Mouse (Mus musculus): ENCODE data around the gene Il15. TPM values are rescaled to one million over a fixed set of nuclear protein-coding genes. Genes with fewer than 3 reads are reported as not detected.
A peak's percentile ranks its signal among the peaks of the same experiment; 100 is the strongest.

The Il15 gene
- polyA plus RNA-seq, 1 experiment from 2014 or later: 12.8 TPM

DNA sequence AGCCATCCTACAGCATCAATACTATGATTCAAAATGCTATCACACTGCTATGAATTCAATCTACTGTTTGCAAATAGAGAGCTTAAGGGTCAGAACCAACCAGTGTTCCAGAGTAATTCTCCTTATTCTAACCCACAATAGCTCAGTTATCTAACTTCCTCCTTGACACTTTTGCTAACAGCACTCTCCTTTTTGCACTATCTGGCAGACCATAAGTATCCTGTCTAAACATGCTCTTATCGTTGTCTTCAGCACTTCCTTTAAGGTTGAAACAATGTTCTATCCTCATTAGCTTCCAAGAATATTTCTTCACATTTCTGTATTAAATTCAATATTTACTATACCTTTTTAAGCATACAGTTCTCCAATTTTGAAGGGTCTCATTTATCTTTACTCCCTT lies 15.4 kb downstream of the Il15 start:
- H3K27ac ChIP-seq (ENCODE audit: low read depth): no peak overlapping the region
- DNase-seq: peak; percentile 29
- TF ChIP-seq CTCF (IDR thresholded peaks at IDR 0.05; ENCODE audit: low read depth): no peak
- no peak overlapping the region for H3K4me3 ChIP-seq (ENCODE audit: low read depth, low read length)
- no peaks in the 10 kb centered on the region for H3K9me3 ChIP-seq (ENCODE audit: low read depth, low read length)
- no peak overlapping the region for H3K4me2 ChIP-seq
- no peak for ATAC-seq (ENCODE audit: insufficient read depth)
- H3K4me1 ChIP-seq (ENCODE audit: insufficient read depth): peaks cover 3% of the 10 kb centered on the region; the same call in 1 of the 2 replicates
- no peaks in the 10 kb centered on the region for H3K36me3 ChIP-seq (ENCODE audit: insufficient read depth)
- whole genome bisulfite sequencing: 23% methylated on average over 1 of the region's 1 CpGs
- no peak overlapping the region for H3K9ac ChIP-seq
- H3K27me3 ChIP-seq (ENCODE audit: insufficient read depth, low read length): no peaks in the 10 kb centered on the region

DNA sequence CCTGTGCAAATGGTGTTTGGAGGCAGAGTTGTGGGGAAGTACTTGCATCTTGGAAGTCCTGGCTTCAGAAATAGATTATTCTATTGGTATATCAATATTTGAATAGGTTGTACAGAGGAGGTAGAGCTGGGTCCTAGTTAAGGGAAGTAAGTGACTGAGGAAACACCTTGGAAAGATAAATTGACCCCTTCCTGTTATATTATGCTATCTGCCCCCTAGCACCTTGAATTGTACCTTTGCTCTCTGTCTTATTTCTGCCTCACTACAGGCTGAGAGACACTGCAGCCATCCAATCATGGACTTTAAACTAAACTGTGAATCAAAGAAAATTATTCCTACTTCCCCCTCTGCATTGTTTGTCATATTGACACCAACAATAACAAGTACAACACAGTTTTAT lies 17.2 kb downstream of the Il15 start:
- H3K4me2 ChIP-seq: no peak overlapping the region
- H3K9me3 ChIP-seq (ENCODE audit: low read depth, low read length): no peaks in the 10 kb centered on the region
- TF ChIP-seq CTCF (IDR thresholded peaks at IDR 0.05; ENCODE audit: low read depth): no peak
- H3K36me3 ChIP-seq (ENCODE audit: insufficient read depth): no peaks in the 10 kb centered on the region
- no peak overlapping the region for H3K4me3 ChIP-seq (ENCODE audit: low read depth, low read length)
- peaks cover 3% of the 10 kb centered on the region; the same call in 1 of the 2 replicates for H3K4me1 ChIP-seq (ENCODE audit: insufficient read depth)
- H3K9ac ChIP-seq: no peak overlapping the region
- no peaks in the 10 kb centered on the region for H3K27me3 ChIP-seq (ENCODE audit: insufficient read depth, low read length)
- DNase-seq: no peak
- no peak overlapping the region for H3K27ac ChIP-seq (ENCODE audit: low read depth)
- no peak for ATAC-seq (ENCODE audit: insufficient read depth)

DNA sequence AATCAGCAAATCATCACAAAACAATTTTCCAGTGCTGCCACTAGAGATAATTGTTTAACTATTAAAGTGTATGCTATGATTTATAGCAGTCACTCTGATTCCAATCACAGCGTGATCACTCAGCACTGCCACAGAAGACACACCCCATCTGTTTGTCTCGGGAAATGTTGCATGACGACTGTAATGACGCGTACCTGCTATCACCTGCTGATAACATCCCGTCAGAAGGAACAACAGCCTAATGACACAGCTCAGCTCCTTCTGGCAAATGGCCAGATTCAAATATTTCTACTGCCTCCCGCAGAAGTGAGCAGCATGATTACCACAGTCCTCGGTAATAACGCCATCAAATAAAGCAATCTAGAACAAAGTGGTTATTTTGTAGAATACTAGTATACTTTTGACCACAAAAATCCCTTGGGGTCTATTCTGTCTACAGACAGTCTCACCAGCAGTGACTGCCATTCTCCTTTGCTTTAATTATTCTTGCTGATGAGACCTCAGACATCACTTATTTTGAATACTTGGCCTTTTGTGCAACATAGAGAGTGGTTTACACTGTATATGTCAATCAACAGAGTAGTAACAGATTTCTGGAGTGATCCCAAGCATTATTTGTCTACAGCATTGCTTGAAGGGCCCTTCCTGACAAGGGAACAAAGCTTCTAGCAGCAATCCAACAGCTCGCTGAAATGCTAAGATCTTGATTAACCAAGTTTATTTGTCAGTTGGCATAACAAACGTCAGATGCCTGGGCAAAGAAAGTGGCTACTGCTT lies 18.4 kb downstream of the Il15 start:
- no peak for TF ChIP-seq CTCF (IDR thresholded peaks at IDR 0.05; ENCODE audit: low read depth)
- no peak overlapping the region for H3K9ac ChIP-seq
- H3K4me3 ChIP-seq (ENCODE audit: low read depth, low read length): no peak overlapping the region
- peak; percentile 52; the same call in 1 of the 2 replicates for ATAC-seq (ENCODE audit: insufficient read depth)
- H3K4me2 ChIP-seq: no peak overlapping the region
- no peaks in the 10 kb centered on the region for H3K9me3 ChIP-seq (ENCODE audit: low read depth, low read length)
- WGBS: 27% methylated on average over 11 of the region's 11 CpGs
- H3K27ac ChIP-seq (ENCODE audit: low read depth): no peak overlapping the region
- DNase-seq: peak; percentile 60
- peaks cover 3% of the 10 kb centered on the region; the same call in 1 of the 2 replicates for H3K4me1 ChIP-seq (ENCODE audit: insufficient read depth)
- no peaks in the 10 kb centered on the region for H3K27me3 ChIP-seq (ENCODE audit: insufficient read depth, low read length)
- H3K36me3 ChIP-seq (ENCODE audit: insufficient read depth): no peaks in the 10 kb centered on the region

DNA sequence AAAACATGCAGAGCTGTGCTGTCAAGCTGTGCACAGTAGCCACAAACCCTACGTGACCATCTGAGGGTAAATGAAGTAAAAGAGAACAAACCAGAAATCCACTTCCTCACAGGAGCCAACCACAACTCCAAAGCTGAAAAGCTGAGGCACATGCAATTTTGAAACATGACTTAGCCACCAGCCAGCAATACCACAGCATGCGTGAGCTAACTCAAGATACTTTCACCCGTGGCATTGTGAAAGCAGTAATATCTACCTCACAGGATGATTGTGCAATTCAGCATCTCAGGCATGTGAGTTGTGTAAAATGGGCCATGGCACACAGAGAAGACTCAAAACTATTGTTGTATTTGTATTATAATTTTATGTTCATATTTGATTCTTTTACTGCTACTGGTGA lies 19.7 kb downstream of the Il15 start:
- TF ChIP-seq CTCF (IDR thresholded peaks at IDR 0.05; ENCODE audit: low read depth): no peak
- Histone ChIP-seq H3K4me1 (ENCODE audit: insufficient read depth) (peaks cover 3% of the 10 kb centered on the region; the same call in 1 of the 2 replicates), H3K36me3 (ENCODE audit: insufficient read depth) (no peaks in the 10 kb centered on the region), H3K4me3 (ENCODE audit: low read depth, low read length) (no peak overlapping the region), H3K27ac (ENCODE audit: low read depth) (no peak overlapping the region), H3K9me3 (ENCODE audit: low read depth, low read length) (no peaks in the 10 kb centered on the region), H3K9ac (no peak overlapping the region), H3K4me2 (no peak overlapping the region), H3K27me3 (ENCODE audit: insufficient read depth, low read length) (no peaks in the 10 kb centered on the region)
- WGBS: 79% methylated on average over 3 of the region's 3 CpGs
- ATAC-seq (ENCODE audit: insufficient read depth): no peak
- peak; percentile 13 for DNase-seq

DNA sequence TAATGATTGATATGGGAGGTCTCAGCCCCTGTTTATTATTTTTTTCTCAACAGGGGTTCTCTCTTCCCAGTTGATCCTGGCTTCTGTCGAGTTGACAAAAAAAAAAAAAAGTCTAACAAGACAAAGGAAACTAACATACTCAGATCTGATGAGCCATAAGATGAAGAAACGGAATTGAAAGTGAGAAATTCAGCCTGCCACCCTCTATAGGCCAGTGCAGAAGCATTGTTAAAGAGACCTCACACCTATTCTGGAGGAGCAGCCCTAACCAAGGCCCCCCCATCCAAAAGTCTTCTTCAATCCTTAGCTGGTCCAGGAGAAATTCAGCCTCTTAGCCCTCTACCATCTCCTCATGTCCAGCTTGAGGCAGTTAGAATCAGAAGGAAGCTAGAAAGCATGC lies 20.7 kb downstream of the Il15 start:
- Histone ChIP-seq H3K36me3 (ENCODE audit: insufficient read depth) (no peaks in the 10 kb centered on the region), H3K4me1 (ENCODE audit: insufficient read depth) (0 out of 2 replicates have a peak, but pooled peaks cover 3% of the 10 kb centered on the region), H3K4me3 (ENCODE audit: low read depth, low read length) (no peak overlapping the region), H3K9ac (no peak overlapping the region), H3K9me3 (ENCODE audit: low read depth, low read length) (no peaks in the 10 kb centered on the region), H3K27ac (ENCODE audit: low read depth) (no peak overlapping the region), H3K27me3 (ENCODE audit: insufficient read depth, low read length) (no peaks in the 10 kb centered on the region), H3K4me2 (no peak overlapping the region)
- ATAC-seq (ENCODE audit: insufficient read depth): no peak
- DNase-seq: no peak
- 36% methylated on average over 2 of the region's 2 CpGs for WGBS
- no peak for TF ChIP-seq CTCF (IDR thresholded peaks at IDR 0.05; ENCODE audit: low read depth)

DNA sequence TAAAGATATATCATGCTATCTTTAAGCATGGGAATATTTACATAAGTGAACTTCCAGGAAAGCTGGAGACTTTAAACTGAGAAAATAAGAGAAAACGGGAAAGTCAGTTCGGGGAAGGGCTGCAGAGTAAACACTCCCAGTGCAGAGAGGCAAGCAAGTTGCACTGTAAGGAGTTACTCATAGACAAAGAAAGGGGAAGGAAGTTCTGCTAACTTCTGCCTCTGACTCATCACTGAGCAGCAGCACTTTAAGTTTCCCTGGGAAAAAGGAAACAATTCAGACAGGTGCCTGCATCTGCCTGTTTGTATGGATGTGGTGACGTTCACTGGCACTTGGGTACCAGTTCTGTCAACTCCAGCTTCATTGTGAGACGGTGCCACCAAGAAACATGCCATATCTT lies 28.6 kb downstream of the Il15 start:
- ATAC-seq (ENCODE audit: insufficient read depth): no peak
- Histone ChIP-seq H3K4me2 (no peak overlapping the region), H3K4me1 (ENCODE audit: insufficient read depth) (no peaks in the 10 kb centered on the region), H3K9ac (no peak overlapping the region), H3K9me3 (ENCODE audit: low read depth, low read length) (no peaks in the 10 kb centered on the region), H3K36me3 (ENCODE audit: insufficient read depth) (no peaks in the 10 kb centered on the region), H3K4me3 (ENCODE audit: low read depth, low read length) (no peak overlapping the region), H3K27me3 (ENCODE audit: insufficient read depth, low read length) (no peaks in the 10 kb centered on the region), H3K27ac (ENCODE audit: low read depth) (no peak overlapping the region)
- no peak for TF ChIP-seq CTCF (IDR thresholded peaks at IDR 0.05; ENCODE audit: low read depth)
- DNase-seq: no peak
- 46% methylated on average over 4 of the region's 4 CpGs for WGBS

DNA sequence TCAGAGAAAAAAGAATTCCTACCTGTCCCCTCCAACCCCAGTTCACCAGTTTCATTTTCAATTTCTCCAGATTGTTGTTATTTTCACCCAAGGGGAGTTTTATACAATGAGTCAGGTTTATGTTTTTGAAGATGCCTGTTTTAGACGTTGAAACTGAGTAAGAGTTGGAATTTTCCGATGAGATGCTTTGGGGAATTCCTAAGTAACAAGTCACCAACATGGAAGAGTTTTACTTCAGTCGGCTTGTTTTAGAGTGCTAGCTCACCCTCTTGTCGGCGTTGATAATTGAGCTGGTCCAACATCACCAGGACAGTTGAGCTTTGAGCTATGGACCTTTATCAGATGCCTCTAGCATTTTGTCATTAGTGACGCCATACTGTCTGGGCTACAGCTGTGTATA lies 30.2 kb downstream of the Il15 start:
- Histone ChIP-seq H3K9me3 (ENCODE audit: low read depth, low read length) (no peaks in the 10 kb centered on the region), H3K4me2 (no peak overlapping the region), H3K27me3 (ENCODE audit: insufficient read depth, low read length) (no peaks in the 10 kb centered on the region), H3K36me3 (ENCODE audit: insufficient read depth) (no peaks in the 10 kb centered on the region), H3K27ac (ENCODE audit: low read depth) (no peak overlapping the region), H3K4me3 (ENCODE audit: low read depth, low read length) (no peak overlapping the region), H3K9ac (no peak overlapping the region), H3K4me1 (ENCODE audit: insufficient read depth) (no peaks in the 10 kb centered on the region)
- TF ChIP-seq CTCF (IDR thresholded peaks at IDR 0.05; ENCODE audit: low read depth): no peak
- WGBS: 72% methylated on average over 6 of the region's 6 CpGs
- no peak for DNase-seq
- no peak for ATAC-seq (ENCODE audit: insufficient read depth)

Measured in lung, embryonic 14.5 days (tissue).